Mouse (Mus musculus): Measurements from ENCODE around the gene Ndrg3. TPM values are rescaled to one million over a fixed set of nuclear protein-coding genes. Genes with fewer than 3 reads are reported as not detected.
"Not testable (repeated sequence)": the region's sequence is repeated elsewhere in the genome, so short reads cannot be mapped to it uniquely, and the experiment has no call there.

Ndrg3 gene
- polyA plus RNA-seq, 1 experiment: 42.9 TPM

DNA sequence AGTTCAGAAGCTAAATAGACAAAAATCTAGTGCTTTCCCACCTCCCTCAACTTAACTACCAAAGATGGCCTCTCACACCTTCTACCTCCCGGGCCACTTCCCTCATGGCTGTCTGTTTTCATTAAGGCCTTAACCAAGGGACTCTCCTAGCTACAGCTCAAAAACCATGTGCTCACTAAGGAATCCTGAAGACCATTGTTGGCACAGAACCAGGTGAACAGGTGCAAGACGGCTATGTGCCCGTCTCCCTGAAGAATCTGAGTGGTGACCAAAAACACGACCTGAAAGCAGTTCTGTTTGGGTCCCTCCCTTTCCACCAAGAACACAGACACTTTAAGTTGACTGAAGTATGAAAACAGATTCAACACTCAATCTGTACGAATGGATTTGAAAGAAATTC, 6.4 kb upstream of the Ndrg3 start:
- no peak for DNase-seq (ENCODE audit: low spot score)

DNA sequence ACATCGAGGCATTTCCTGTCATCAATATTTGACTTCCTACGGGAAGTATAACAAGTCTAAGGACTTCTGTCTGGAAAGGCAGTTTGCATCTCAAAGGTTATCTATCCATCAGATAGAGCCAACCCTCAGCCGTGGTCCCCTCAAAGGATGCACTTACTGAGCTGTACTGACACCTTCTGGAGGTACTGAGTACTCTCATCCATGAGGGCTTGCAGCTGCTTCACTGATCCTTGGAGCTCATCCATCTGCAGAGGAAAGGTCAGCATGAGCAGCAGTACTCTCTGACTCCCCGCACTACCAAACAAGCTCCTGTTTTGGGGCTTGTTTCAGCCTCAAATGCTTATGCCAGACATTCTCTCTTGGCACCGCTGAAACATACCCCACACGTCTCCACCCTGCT, 4.7 kb upstream of the Ndrg3 start:
- no peak for DNase-seq (ENCODE audit: low spot score)

- DNase-seq (ENCODE audit: low spot score): no peak
These were observed 977 bp downstream of the Ndrg3 start for GRCm38 (mm10) chr2:156990727-156991431.

DNA sequence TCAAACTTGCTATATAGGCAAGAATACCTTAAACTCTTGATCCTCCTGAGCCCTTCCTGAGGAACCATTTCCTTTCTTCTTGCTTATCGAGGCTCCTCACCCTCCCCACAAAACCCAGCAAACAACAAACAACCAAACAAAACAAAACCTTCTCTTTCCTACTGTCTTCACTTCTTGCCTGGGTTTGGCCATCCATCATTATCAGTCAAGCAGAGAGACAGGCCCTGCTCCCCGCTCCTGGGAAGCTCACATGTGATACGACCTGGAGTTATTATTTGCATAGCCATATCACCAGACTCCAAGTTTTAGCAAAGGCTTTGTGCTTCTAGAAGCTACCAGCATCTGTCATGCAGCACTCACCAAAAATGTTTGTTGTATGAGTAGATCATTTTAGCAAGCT, 4.5 kb downstream of the Ndrg3 start:
- no peak for DNase-seq (ENCODE audit: low spot score)

GRCm38 (mm10) chr2:156982864-156983263, 9.0 kb downstream of the Ndrg3 start:
- no peak for DNase-seq (ENCODE audit: low spot score)

DNA sequence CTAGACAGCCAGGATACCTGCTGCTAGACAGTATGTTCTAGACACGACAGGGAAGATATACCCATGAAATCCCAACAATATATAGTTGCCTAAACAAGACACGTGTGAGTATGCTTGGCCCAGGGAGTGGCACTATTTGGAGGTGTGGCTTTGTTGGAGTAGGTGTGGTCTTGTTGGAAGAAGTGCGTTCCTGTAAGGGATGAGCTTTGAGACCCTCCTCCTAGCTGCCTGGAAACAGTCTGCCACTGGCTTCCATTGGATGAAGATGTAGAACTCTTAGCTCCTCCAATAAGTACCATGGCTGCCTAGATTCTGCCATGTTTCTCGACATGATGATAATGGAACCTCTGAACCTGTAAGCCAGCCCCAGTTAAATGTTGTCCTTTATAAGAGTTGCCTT, 10.6 kb downstream of the Ndrg3 start:
- DNase-seq (ENCODE audit: low spot score): no peak

GRCm38 (mm10) chr2:156980059-156980458, 11.8 kb downstream of the Ndrg3 start:
- DNase-seq (ENCODE audit: low spot score): no peak

DNA sequence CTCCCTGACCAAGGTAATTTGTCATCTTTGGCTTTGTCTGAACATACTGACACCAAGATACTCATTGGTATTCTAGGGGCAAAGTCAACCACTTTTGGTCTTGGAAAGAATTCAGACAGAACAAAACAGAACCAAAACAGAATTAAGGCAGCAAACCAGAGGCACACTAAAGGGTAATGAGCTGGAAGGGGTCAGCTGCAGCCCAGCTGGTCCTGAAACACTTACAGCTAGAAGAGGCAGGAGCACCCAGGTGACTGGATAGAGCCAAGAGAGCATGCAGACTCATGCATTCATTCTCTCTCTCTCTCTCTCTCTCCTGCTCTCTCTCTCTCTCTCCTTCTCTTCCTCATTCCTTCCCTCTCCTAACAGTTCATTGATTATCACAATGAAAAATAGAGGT, 15.1 kb downstream of the Ndrg3 start:
- no peak for DNase-seq (ENCODE audit: low spot score)

GRCm38 (mm10) chr2:156974967-156975366, 16.9 kb downstream of the Ndrg3 start:
- no peak for DNase-seq (ENCODE audit: low spot score)

GRCm38 (mm10) chr2:156973316-156974100, 18.3 kb downstream of the Ndrg3 start:
- no peak for DNase-seq (ENCODE audit: low spot score)

DNA sequence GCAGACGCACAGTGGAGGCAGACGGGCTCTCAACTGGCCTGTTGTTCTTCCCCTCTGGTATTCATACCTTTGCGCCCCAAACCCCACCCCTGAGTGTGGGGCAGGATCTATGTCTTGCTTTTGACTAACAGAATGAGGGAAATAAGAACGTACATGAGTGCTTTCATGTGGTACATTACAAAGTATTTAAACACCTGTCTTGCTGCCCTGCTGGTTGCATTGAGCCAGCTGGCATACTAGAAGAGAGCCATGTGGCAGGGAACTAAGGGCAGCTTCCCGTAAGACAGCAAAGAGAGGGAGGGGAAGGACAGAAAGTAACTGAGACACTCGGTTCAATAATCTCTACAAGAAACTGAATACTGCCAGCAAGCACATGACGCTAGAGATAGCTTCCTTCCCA, 21.6 kb downstream of the Ndrg3 start:
- DNase-seq (ENCODE audit: low spot score): no peak

GRCm38 (mm10) chr2:156968501-156968900, 23.4 kb downstream of the Ndrg3 start:
- DNase-seq (ENCODE audit: low spot score): no peak

DNA sequence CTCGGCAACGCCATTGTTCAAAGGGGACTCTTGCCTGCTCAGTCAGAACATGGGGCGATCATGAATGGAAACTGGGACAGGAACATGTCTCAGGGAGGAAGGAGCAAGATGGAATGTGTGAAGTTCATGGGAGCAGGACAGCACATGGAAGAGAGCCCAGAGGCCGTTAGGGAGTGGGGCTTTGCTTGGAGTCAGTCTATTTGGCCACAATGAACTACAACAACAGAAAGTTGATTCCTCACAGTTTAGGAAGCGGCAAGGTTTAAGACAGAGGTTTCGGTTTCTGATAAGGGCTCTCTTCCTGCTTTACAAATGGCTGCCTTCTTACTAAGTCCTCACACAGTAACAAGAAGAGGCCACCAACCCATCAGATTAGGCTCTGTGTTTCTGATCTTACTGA, 24.5 kb downstream of the Ndrg3 start:
- no peak for DNase-seq (ENCODE audit: low spot score)

DNA sequence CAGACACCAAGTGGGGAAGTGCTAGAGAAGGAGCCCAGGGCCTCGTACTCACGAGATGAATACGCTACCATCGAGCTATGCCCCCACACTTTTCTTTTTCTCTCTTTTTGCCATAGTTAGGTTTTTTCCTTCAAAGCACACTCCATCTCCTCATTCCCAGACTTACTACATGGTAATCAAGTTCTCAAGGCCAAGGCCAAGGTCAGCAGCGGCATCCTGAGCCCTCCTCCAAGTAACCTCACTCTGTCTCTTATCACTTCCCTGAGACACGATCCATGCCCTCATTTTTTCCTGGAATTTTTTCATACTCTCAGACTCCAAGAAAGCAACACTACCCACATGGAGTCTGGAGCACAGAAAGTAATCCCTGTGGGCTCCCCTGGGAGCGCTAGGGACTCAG, 28.0 kb downstream of the Ndrg3 start:
- no peak for DNase-seq (ENCODE audit: low spot score)

GRCm38 (mm10) chr2:156958496-156959252, 33.2 kb downstream of the Ndrg3 start:
- DNase-seq (ENCODE audit: low spot score): no peak

GRCm38 (mm10) chr2:156957035-156957434, 34.8 kb downstream of the Ndrg3 start:
- DNase-seq (ENCODE audit: low spot score): no peak

- no peak for DNase-seq (ENCODE audit: low spot score)
These were observed 35.5 kb downstream of the Ndrg3 start for GRCm38 (mm10) chr2:156956306-156956705.

GRCm38 (mm10) chr2:156954463-156954862, 37.4 kb downstream of the Ndrg3 start:
- DNase-seq (ENCODE audit: low spot score): no peak

GRCm38 (mm10) chr2:156951301-156952094, 40.4 kb downstream of the Ndrg3 start:
- no peak for DNase-seq (ENCODE audit: low spot score)

GRCm38 (mm10) chr2:156950816-156951215, 41.0 kb downstream of the Ndrg3 start:
- no peak for DNase-seq (ENCODE audit: low spot score)

GRCm38 (mm10) chr2:156941523-156941922, 50.3 kb downstream of the Ndrg3 start:
- DNase-seq (ENCODE audit: low spot score): not testable (repeated sequence)

GRCm38 (mm10) chr2:156939926-156940325, 51.9 kb downstream of the Ndrg3 start:
- DNase-seq (ENCODE audit: low spot score): not testable (repeated sequence)

Measured in urinary bladder, adult 2 months (tissue).